ENCODE assay signal across 8 mouse cellular contexts in the genomic region with DNA sequence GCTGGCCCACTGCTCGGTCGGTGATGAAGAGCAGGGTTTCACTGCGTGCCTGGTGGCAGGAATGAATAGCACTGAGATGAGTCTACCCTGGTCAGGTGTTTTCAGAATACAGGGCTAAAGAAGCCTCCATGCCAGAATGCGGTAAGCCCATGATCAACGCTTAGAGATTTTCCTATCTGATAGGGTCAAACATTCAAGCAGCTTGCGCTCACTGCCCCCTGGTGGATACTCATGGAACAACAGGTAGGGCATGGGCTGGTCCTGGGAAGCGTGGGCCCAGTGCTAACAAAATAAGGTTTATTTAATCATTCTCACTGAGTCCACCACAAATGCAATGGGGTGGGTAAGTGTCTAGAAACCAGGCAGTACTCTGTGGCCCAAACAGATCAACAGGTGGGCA. TPM values are rescaled to one million over a fixed set of nuclear protein-coding genes. Genes with fewer than 3 reads are reported as not detected.
DNase-seq lines count a peak whose midpoint lies in the region; ATAC-seq and TF ChIP-seq lines count a peak whose summit lies in the region.

No protein-coding gene starts in this region.

- 32% methylated on average over 7 of the region's 7 CpGs for WGBS in bone marrow, adult 2 months
- WGBS in embryonic facial prominence, embryonic 15.5 days: 27% methylated on average over 7 of the region's 7 CpGs
- 26% methylated on average over 7 of the region's 7 CpGs for WGBS in large intestine, adult 2 months
- WGBS in lung, embryonic 15.5 days: 27% methylated on average over 7 of the region's 7 CpGs

- intact Hi-C loops in heart, postnatal 36 days (cut with DNase I): loop anchor here (1.0 kb wide), 1 partner anchor 39 kb away; no protein-coding TSS in a partner anchor

- peak; percentile 49; the same call in 1 of the 2 replicates for ATAC-seq in embryonic facial prominence, embryonic 15.5 days (ENCODE audit: insufficient number of reproducible peaks, low FRiP score, low TSS enrichment, low read depth)
- ATAC-seq in lung, embryonic 15.5 days (ENCODE audit: borderline replicate concordance, extremely low read depth, low FRiP score, low TSS enrichment): peak; percentile 31; the same call in 1 of the 2 replicates

- H3K9me3 ChIP-seq in ES-Bruce4 (replicated peaks; ENCODE audit: control insufficient read depth, insufficient read depth, low read length, poor library complexity, severe bottlenecking): no peaks in the 10 kb centered on the region
- no peaks in the 10 kb centered on the region for H3K9me3 ChIP-seq in embryonic facial prominence, embryonic 15.5 days (replicated peaks)
- no peaks in the 10 kb centered on the region for H3K9me3 ChIP-seq in lung, embryonic 15.5 days

- H3K9ac ChIP-seq in ES-Bruce4 (ENCODE audit: low read depth, poor library complexity, severe bottlenecking): no peak overlapping the region
- H3K9ac ChIP-seq in embryonic facial prominence, embryonic 15.5 days: no peak overlapping the region
- H3K9ac ChIP-seq in lung, embryonic 15.5 days: no peak overlapping the region

- no peak for TF ChIP-seq POLR2A in ES-Bruce4 (IDR thresholded peaks at IDR 0.05; ENCODE audit: insufficient read depth, low read length)
- TF ChIP-seq POLR2A in bone marrow, adult 2 months (IDR thresholded peaks at IDR 0.05; ENCODE audit: borderline replicate concordance, control insufficient read depth, low read depth, low read length): no peak

- H3K27ac ChIP-seq in ES-Bruce4 (ENCODE audit: insufficient read depth, low read length): no peak overlapping the region
- H3K27ac ChIP-seq in bone marrow, adult 2 months (ENCODE audit: control insufficient read depth, insufficient read depth, low read depth, low read length, poor library complexity): no peak overlapping the region
- H3K27ac ChIP-seq in embryonic facial prominence, embryonic 15.5 days (replicated peaks): no peak overlapping the region
- no peak overlapping the region for H3K27ac ChIP-seq in lung, embryonic 15.5 days

- H3K4me3 ChIP-seq in ES-Bruce4 (ENCODE audit: low read depth, low read length): no peak overlapping the region
- H3K4me3 ChIP-seq in bone marrow, adult 2 months (replicated peaks; ENCODE audit: control insufficient read depth, low read depth, low read length): no peak overlapping the region
- H3K4me3 ChIP-seq in embryonic facial prominence, embryonic 15.5 days (replicated peaks): no peak overlapping the region
- no peak overlapping the region for H3K4me3 ChIP-seq in lung, embryonic 15.5 days

- peak; percentile 88 for TF ChIP-seq CTCF in ES-Bruce4 (IDR thresholded peaks at IDR 0.05; ENCODE audit: low read depth, low read length)
- TF ChIP-seq CTCF in bone marrow, adult 2 months (IDR thresholded peaks at IDR 0.05; ENCODE audit: control insufficient read depth, insufficient read depth, low read length): peak; percentile 88

- no peak overlapping the region for H3K4me2 ChIP-seq in embryonic facial prominence, embryonic 15.5 days (replicated peaks)
- H3K4me2 ChIP-seq in lung, embryonic 15.5 days: no peak overlapping the region

- no peaks in the 10 kb centered on the region for H3K36me3 ChIP-seq in ES-Bruce4 (ENCODE audit: control insufficient read depth, insufficient read depth, low read length, poor library complexity, severe bottlenecking)
- H3K36me3 ChIP-seq in embryonic facial prominence, embryonic 15.5 days: no peaks in the 10 kb centered on the region
- H3K36me3 ChIP-seq in lung, embryonic 15.5 days: no peaks in the 10 kb centered on the region

- TF ChIP-seq EP300 in ES-Bruce4 (IDR thresholded peaks at IDR 0.05; ENCODE audit: insufficient read depth, low read depth, low read length): no peak

- peak; percentile 79 to 86 for DNase-seq in heart, postnatal 36 days
- DNase-seq in large intestine, adult 2 months (ENCODE audit: low read depth, low spot score): peak; percentile 42
- DNase-seq in retina, embryonic 14.5 days (ENCODE audit: low spot score): peak; percentile 86
- DNase-seq in thymus, postnatal 36 days: peak; percentile 56 to 69

- no peaks in the 10 kb centered on the region for H3K27me3 ChIP-seq in ES-Bruce4 (ENCODE audit: control insufficient read depth, insufficient read depth, low read length, poor library complexity, severe bottlenecking)
- no peaks in the 10 kb centered on the region for H3K27me3 ChIP-seq in embryonic facial prominence, embryonic 15.5 days
- H3K27me3 ChIP-seq in lung, embryonic 15.5 days: no peaks in the 10 kb centered on the region; the same call in 1 of the 2 replicates

- H3K4me1 ChIP-seq in ES-Bruce4 (ENCODE audit: control insufficient read depth, insufficient read depth, low read length): no peaks in the 10 kb centered on the region
- H3K4me1 ChIP-seq in bone marrow, adult 2 months (ENCODE audit: control insufficient read depth, insufficient read depth, low read length): no peaks in the 10 kb centered on the region
- H3K4me1 ChIP-seq in embryonic facial prominence, embryonic 15.5 days: 0 out of 2 replicates have a peak, but pooled peaks cover 4% of the 10 kb centered on the region
- 0 out of 2 replicates have a peak, but pooled peaks cover 11% of the 10 kb centered on the region for H3K4me1 ChIP-seq in lung, embryonic 15.5 days

RNA-seq across cellular contexts. Expression of gene C1qtnf2, which starts 18.6 kb away (rescaled TPM):
- polyA plus RNA-seq in ES-Bruce4 (2011; ENCODE audit: insufficient read depth, insufficient read length, low read depth, missing spikeins): not detected in 2 replicates
- polyA plus RNA-seq in bone marrow, adult 2 months (2011; ENCODE audit: insufficient read depth, insufficient read length, low replicate concordance, missing spikeins): not detected in 2 replicates
- polyA plus RNA-seq in embryonic facial prominence, embryonic 15.5 days (2015; fragmentation: Nextera tagmentation; extraction: Ambion mirVana): 30.4 and 38.4 TPM in 2 replicates
- total RNA-seq in heart, postnatal 36 days (2021): 1 to 10 TPM; 5.5 to 6.2 TPM
- polyA plus RNA-seq in large intestine, adult 2 months (2012; rRNA removed): 6.8 and 8.6 TPM in 2 replicates
- polyA plus RNA-seq in lung, embryonic 15.5 days (2015; fragmentation: Nextera tagmentation; extraction: Ambion mirVana): 2.6 and 3.1 TPM in 2 replicates

RNA-seq across cellular contexts. Expression of gene Ccnjl, which starts 35.9 kb away (rescaled TPM):
- 3.8 and 4.9 TPM in 2 replicates for polyA plus RNA-seq in ES-Bruce4 (2011; ENCODE audit: insufficient read depth, insufficient read length, low read depth, missing spikeins)
- 0.57 and 0.61 TPM in 2 replicates for polyA plus RNA-seq in bone marrow, adult 2 months (2011; ENCODE audit: insufficient read depth, insufficient read length, low replicate concordance, missing spikeins)
- 10.9 and 12.0 TPM in 2 replicates for polyA plus RNA-seq in embryonic facial prominence, embryonic 15.5 days (2015; fragmentation: Nextera tagmentation; extraction: Ambion mirVana)
- total RNA-seq in heart, postnatal 36 days (2021): 1 to 10 TPM; 1.6 to 2.5 TPM
- 7.0 and 9.5 TPM in 2 replicates for polyA plus RNA-seq in large intestine, adult 2 months (2012; rRNA removed)
- polyA plus RNA-seq in lung, embryonic 15.5 days (2015; fragmentation: Nextera tagmentation; extraction: Ambion mirVana): 22.6 and 23.3 TPM in 2 replicates

RNA-seq across cellular contexts. Expression of gene Slu7, which starts 59.1 kb away (rescaled TPM):
- polyA plus RNA-seq in ES-Bruce4 (2011; ENCODE audit: insufficient read depth, insufficient read length, low read depth, missing spikeins): 50.7 and 51.1 TPM in 2 replicates
- 26.8 and 27.2 TPM in 2 replicates for polyA plus RNA-seq in bone marrow, adult 2 months (2011; ENCODE audit: insufficient read depth, insufficient read length, low replicate concordance, missing spikeins)
- polyA plus RNA-seq in embryonic facial prominence, embryonic 15.5 days (2015; fragmentation: Nextera tagmentation; extraction: Ambion mirVana): 56.9 and 58.5 TPM in 2 replicates
- 10 to 100 TPM; 27.4 to 31.4 TPM for total RNA-seq in heart, postnatal 36 days (2021)
- 3.4 and 4.0 TPM in 2 replicates for polyA plus RNA-seq in large intestine, adult 2 months (2012; rRNA removed)
- polyA plus RNA-seq in lung, embryonic 15.5 days (2015; fragmentation: Nextera tagmentation; extraction: Ambion mirVana): 56.8 and 58.0 TPM in 2 replicates
